In genomic region chr6:30550496-30551192, GRCm38 (mm10) we compare ENCODE assay signal across 14 mouse cellular contexts. TPM values are rescaled to one million over a fixed set of nuclear protein-coding genes. Genes with fewer than 3 reads are reported as not detected.
DNase-seq lines count a peak whose midpoint lies in the region; ATAC-seq and TF ChIP-seq lines count a peak whose summit lies in the region.
"Had no signal": no experiment of that assay in that cellular context is flagged by ENCODE, and none has a peak within 500 bp of the region (broad histone marks: within the 10 kb centered on the region; RNA-seq: fewer than 3 reads in every experiment).

No protein-coding gene starts in this region.

- ATAC-seq in hindbrain, embryonic 16.5 days, result no peak
- ATAC-seq in embryonic facial prominence, embryonic 14.5 days (ENCODE audit: low read depth), result no peak
- ATAC-seq in midbrain, postnatal 0 days (ENCODE audit: low FRiP score), result no peak

- WGBS in hindbrain, embryonic 10.5 days, result 58% methylated on average over 7 of the region's 7 CpGs
- WGBS in hindbrain, embryonic 16.5 days, result 46% methylated on average over 7 of the region's 7 CpGs
- WGBS in embryonic facial prominence, embryonic 14.5 days, result 58% methylated on average over 7 of the region's 7 CpGs
- 56% methylated on average over 7 of the region's 7 CpGs for WGBS in midbrain, postnatal 0 days

- peaks cover 77% of the 10 kb centered on the region for H3K4me1 ChIP-seq in hindbrain, embryonic 10.5 days (replicated peaks)
- H3K4me1 ChIP-seq in hindbrain, embryonic 16.5 days (ENCODE audit: control insufficient read depth, insufficient read depth, low read depth, low read length), result peaks cover 26% of the 10 kb centered on the region
- peaks cover 61% of the 10 kb centered on the region for H3K4me1 ChIP-seq in embryonic facial prominence, embryonic 14.5 days (ENCODE audit: control insufficient read depth, insufficient read depth, low read length)
- H3K4me1 ChIP-seq in midbrain, postnatal 0 days (ENCODE audit: insufficient read depth, low read length), result peaks cover 6% of the 10 kb centered on the region; the same call in 1 of the 2 replicates

- H3K36me3 ChIP-seq in hindbrain, embryonic 10.5 days, result no peaks in the 10 kb centered on the region
- H3K36me3 ChIP-seq in hindbrain, embryonic 16.5 days (ENCODE audit: control insufficient read depth, insufficient read depth, low read length), result no peaks in the 10 kb centered on the region
- no peaks in the 10 kb centered on the region for H3K36me3 ChIP-seq in embryonic facial prominence, embryonic 14.5 days (ENCODE audit: control insufficient read depth, insufficient read depth, low read length)
- H3K36me3 ChIP-seq in midbrain, postnatal 0 days (ENCODE audit: insufficient read depth, low read length), result no peaks in the 10 kb centered on the region
- H3K36me3 ChIP-seq: stomach, embryonic 15.5 days had no signal

- no peak overlapping the region for H3K9ac ChIP-seq in hindbrain, embryonic 16.5 days (ENCODE audit: low read depth, low read length)
- no peak overlapping the region for H3K9ac ChIP-seq in embryonic facial prominence, embryonic 14.5 days (ENCODE audit: low read depth, low read length)
- no peak overlapping the region for H3K9ac ChIP-seq in midbrain, postnatal 0 days (replicated peaks; ENCODE audit: low read length, poor library complexity, severe bottlenecking)
- H3K9ac ChIP-seq: stomach, embryonic 15.5 days had no signal

- H3K4me3 ChIP-seq in hindbrain, embryonic 10.5 days, result no peak overlapping the region
- H3K4me3 ChIP-seq in hindbrain, embryonic 16.5 days (ENCODE audit: low read length), result no peak overlapping the region
- no peak overlapping the region for H3K4me3 ChIP-seq in embryonic facial prominence, embryonic 14.5 days (ENCODE audit: low read depth, low read length)
- no peak overlapping the region for H3K4me3 ChIP-seq in midbrain, postnatal 0 days (ENCODE audit: low read depth, low read length)
- H3K4me3 ChIP-seq: stomach, embryonic 15.5 days had no signal

- no peak for TF ChIP-seq CTCF in midbrain, postnatal 0 days (IDR thresholded peaks at IDR 0.05)

- DNase-seq in hindbrain, embryonic 10.5 days (ENCODE audit: low spot score), result peak; percentile 61
- no peak for DNase-seq in embryonic facial prominence, embryonic 14.5 days (ENCODE audit: low spot score)
- DNase-seq in induced T-regulatory cell, adult 2 months (ENCODE audit: low read depth), result peak; percentile 29
- DNase-seq in midbrain, postnatal 0 days (ENCODE audit: low spot score), result no peak
- no peak for DNase-seq in right cerebral cortex, postnatal 25 days
- no peak for DNase-seq in urinary bladder, postnatal 25 days (ENCODE audit: low spot score)
- no peak for DNase-seq in lung, postnatal 10 days
- DNase-seq: gastrocnemius, postnatal 36 days; right cerebral cortex, adult 18-20 months had no signal

- H3K27me3 ChIP-seq in hindbrain, embryonic 10.5 days (ENCODE audit: insufficient read depth, poor library complexity, severe bottlenecking), result no peaks in the 10 kb centered on the region
- H3K27me3 ChIP-seq in hindbrain, embryonic 16.5 days (replicated peaks; ENCODE audit: control insufficient read depth, insufficient read depth, low read length), result no peaks in the 10 kb centered on the region
- H3K27me3 ChIP-seq in embryonic facial prominence, embryonic 14.5 days (replicated peaks; ENCODE audit: control insufficient read depth, insufficient read depth, low read length), result no peaks in the 10 kb centered on the region
- H3K27me3 ChIP-seq in midbrain, postnatal 0 days (ENCODE audit: insufficient read depth, low read length), result no peaks in the 10 kb centered on the region
- H3K27me3 ChIP-seq: CH12.LX; stomach, embryonic 15.5 days had no signal

- H3K27ac ChIP-seq in hindbrain, embryonic 10.5 days, result peak overlapping the region; percentile 91
- no peak overlapping the region for H3K27ac ChIP-seq in hindbrain, embryonic 16.5 days (ENCODE audit: low read depth, low read length)
- peak overlapping the region; percentile 93 for H3K27ac ChIP-seq in embryonic facial prominence, embryonic 14.5 days (replicated peaks; ENCODE audit: low read depth, low read length)
- H3K27ac ChIP-seq in midbrain, postnatal 0 days (ENCODE audit: low read depth, low read length), result peak overlapping the region; percentile 79; the same call in 1 of the 2 replicates
- H3K27ac ChIP-seq: stomach, embryonic 15.5 days had no signal

- H3K4me2 ChIP-seq in hindbrain, embryonic 16.5 days (ENCODE audit: low read length), result no peak overlapping the region
- no peak overlapping the region for H3K4me2 ChIP-seq in embryonic facial prominence, embryonic 14.5 days (ENCODE audit: low read depth, low read length)
- H3K4me2 ChIP-seq in midbrain, postnatal 0 days (ENCODE audit: low read depth, low read length, poor library complexity, severe bottlenecking), result no peak overlapping the region
- H3K4me2 ChIP-seq: liver, embryonic 11.5 days; stomach, embryonic 15.5 days had no signal

- H3K9me3 ChIP-seq in hindbrain, embryonic 10.5 days, result no peaks in the 10 kb centered on the region
- H3K9me3 ChIP-seq in hindbrain, embryonic 16.5 days (ENCODE audit: control insufficient read depth, low read length), result no peaks in the 10 kb centered on the region
- no peaks in the 10 kb centered on the region for H3K9me3 ChIP-seq in embryonic facial prominence, embryonic 14.5 days (ENCODE audit: control insufficient read depth, low read length)
- no peaks in the 10 kb centered on the region for H3K9me3 ChIP-seq in midbrain, postnatal 0 days (ENCODE audit: low read length)
- H3K9me3 ChIP-seq: stomach, embryonic 15.5 days had no signal

RNA-seq across cellular contexts. Expression of gene Cpa2, which starts 9.3 kb away (rescaled TPM):
- polyA plus RNA-seq in hindbrain, embryonic 10.5 days (2016; fragmentation: Nextera tagmentation; extraction: Ambion mirVana), result 19.6 and 20.0 TPM in 2 replicates
- 7.6 and 9.7 TPM in 2 replicates for polyA plus RNA-seq in hindbrain, embryonic 16.5 days (2015; fragmentation: Nextera tagmentation; extraction: Ambion mirVana)
- 3.3 and 4.5 TPM in 2 replicates for polyA plus RNA-seq in embryonic facial prominence, embryonic 14.5 days (2014; fragmentation: Nextera tagmentation; extraction: Ambion mirVana)
- 6.2 and 9.3 TPM in 2 replicates for total RNA-seq in midbrain, postnatal 0 days (2014; rRNA removed)
- 13.0 and 15.2 TPM in 2 replicates for polyA plus RNA-seq in midbrain, postnatal 0 days (2015; fragmentation: Nextera tagmentation; extraction: Ambion mirVana)
- total RNA-seq: CH12.LX; gastrocnemius, postnatal 36 days had no signal

RNA-seq across cellular contexts. Expression of gene Cpa4, which starts 17.5 kb away (rescaled TPM):
- 1.4 and 2.5 TPM in 2 replicates for polyA plus RNA-seq in hindbrain, embryonic 10.5 days (2016; fragmentation: Nextera tagmentation; extraction: Ambion mirVana)
- polyA plus RNA-seq in hindbrain, embryonic 16.5 days (2015; fragmentation: Nextera tagmentation; extraction: Ambion mirVana), result 0.84 and 0.85 TPM in 2 replicates
- 3.0 and 3.4 TPM in 2 replicates for polyA plus RNA-seq in embryonic facial prominence, embryonic 14.5 days (2014; fragmentation: Nextera tagmentation; extraction: Ambion mirVana)
- 0.42 and 0.49 TPM in 2 replicates for total RNA-seq in midbrain, postnatal 0 days (2014; rRNA removed)
- polyA plus RNA-seq in midbrain, postnatal 0 days (2015; fragmentation: Nextera tagmentation; extraction: Ambion mirVana), result 0.75 and 0.79 TPM in 2 replicates
- total RNA-seq: CH12.LX; gastrocnemius, postnatal 36 days; hematopoietic stem cell, adult 5-6 weeks had no signal

RNA-seq across cellular contexts. Expression of gene Ssmem1, which starts 41.0 kb away (rescaled TPM):
- 0.34 and 0.35 TPM in 2 replicates for polyA plus RNA-seq in hindbrain, embryonic 10.5 days (2016; fragmentation: Nextera tagmentation; extraction: Ambion mirVana)
- 0.15 and 0.19 TPM in 2 replicates for polyA plus RNA-seq in hindbrain, embryonic 16.5 days (2015; fragmentation: Nextera tagmentation; extraction: Ambion mirVana)
- 0.51 TPM in 1 of 2 replicates, not detected in the other for polyA plus RNA-seq in embryonic facial prominence, embryonic 14.5 days (2014; fragmentation: Nextera tagmentation; extraction: Ambion mirVana)
- 0.28 TPM in 1 of 2 replicates, not detected in the other for total RNA-seq in midbrain, postnatal 0 days (2014; rRNA removed)
- polyA plus RNA-seq in midbrain, postnatal 0 days (2015; fragmentation: Nextera tagmentation; extraction: Ambion mirVana), result 0.15 and 0.19 TPM in 2 replicates
- total RNA-seq: hematopoietic stem cell, adult 5-6 weeks had no signal
- polyA plus RNA-seq: liver, embryonic 11.5 days; stomach, embryonic 15.5 days had no signal

RNA-seq across cellular contexts. Expression of gene Tmem209, which starts 41.1 kb away (rescaled TPM):
- polyA plus RNA-seq in hindbrain, embryonic 10.5 days (2016; fragmentation: Nextera tagmentation; extraction: Ambion mirVana), result 38.3 and 40.3 TPM in 2 replicates
- 25.6 and 31.4 TPM in 2 replicates for polyA plus RNA-seq in hindbrain, embryonic 16.5 days (2015; fragmentation: Nextera tagmentation; extraction: Ambion mirVana)
- 31.0 and 36.9 TPM in 2 replicates for polyA plus RNA-seq in embryonic facial prominence, embryonic 14.5 days (2014; fragmentation: Nextera tagmentation; extraction: Ambion mirVana)
- total RNA-seq in midbrain, postnatal 0 days (2014; rRNA removed), result 37.4 and 50.3 TPM in 2 replicates
- polyA plus RNA-seq in midbrain, postnatal 0 days (2015; fragmentation: Nextera tagmentation; extraction: Ambion mirVana), result 22.8 and 23.1 TPM in 2 replicates

Comparison
In these comparisons a context has a peak if more than half of its experiments do, and no peak if none do; other contexts are left out.
1. DNase-seq: peak in hindbrain, embryonic 10.5 days (single experiment) and induced T-regulatory cell, adult 2 months (single experiment); none in embryonic facial prominence, embryonic 14.5 days (single experiment), midbrain, postnatal 0 days (single experiment), right cerebral cortex, postnatal 25 days (single experiment), urinary bladder, postnatal 25 days (single experiment) and lung, postnatal 10 days (single experiment).